Mouse (Mus musculus): ENCODE data around the gene Gpr183.

The Gpr183 gene

DNA sequence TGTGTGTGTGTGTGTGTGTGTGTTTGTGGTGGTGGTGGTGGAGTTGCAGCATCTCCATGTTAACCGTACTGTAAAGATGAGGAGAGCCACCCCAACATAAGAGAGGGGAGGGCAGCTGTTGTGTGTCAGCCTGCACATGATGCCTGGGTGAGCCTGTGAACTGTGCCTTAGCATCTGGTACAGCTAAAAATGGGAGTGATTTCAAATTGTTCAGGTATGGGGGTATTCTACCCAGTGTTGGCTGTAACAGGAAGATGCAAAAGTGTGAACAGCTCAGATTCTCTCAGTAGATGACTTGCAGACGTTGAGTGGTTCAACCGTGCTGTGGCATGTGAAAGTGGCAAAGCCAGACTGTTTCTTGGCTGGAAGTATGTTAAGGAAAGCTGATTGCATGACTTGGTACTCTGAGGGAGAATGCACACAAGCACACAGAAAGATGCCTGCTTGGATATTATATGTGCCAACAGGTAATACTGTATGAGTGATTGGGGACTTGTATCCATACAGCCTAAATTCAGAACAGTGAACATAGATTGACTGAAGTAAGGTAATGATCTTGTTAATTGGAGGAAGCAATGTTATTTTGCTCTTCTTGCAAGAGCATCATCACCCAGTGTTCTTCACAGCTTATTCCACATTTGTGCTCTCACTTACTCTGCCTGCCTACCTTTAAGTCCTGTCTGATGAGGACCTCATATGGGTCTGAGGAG is 6.8 kb downstream of the Gpr183 start:
- no peak for DNase-seq (ENCODE audit: extremely low spot score, low read depth, low spot score)

DNA sequence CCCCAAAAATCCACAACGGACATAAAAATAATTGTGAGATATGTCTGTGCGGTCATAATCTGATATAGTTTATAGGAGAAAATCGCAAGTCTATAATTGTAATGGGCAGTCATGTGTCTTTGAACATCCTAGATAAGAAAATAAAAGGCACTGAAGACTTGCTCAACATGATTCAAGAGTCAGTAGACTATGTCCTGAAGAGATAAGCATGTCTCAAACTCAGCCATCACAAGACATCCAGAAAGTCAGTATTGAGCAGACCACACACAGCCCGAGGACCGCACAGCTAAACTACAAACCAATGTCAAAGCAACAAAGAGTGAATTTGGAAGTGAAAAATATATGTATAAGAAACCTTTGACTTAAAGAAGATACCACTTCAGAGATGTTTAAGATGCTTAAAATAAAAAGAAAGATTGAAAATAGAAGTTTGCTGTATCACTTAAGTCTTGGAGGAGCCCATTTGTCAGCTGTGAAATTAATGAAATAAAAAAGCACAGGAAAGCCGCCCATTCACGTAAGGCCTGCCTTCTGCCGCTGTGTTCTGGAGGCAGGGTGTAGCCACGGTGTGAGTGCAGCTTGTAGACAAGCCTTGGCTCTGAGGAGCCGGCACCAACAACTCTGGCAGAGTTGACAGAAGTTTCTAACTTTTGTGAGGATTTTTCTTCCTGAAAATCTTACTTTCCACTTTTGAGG is 7.7 kb downstream of the Gpr183 start:
- no peak for DNase-seq (ENCODE audit: extremely low spot score, low read depth, low spot score)

DNA sequence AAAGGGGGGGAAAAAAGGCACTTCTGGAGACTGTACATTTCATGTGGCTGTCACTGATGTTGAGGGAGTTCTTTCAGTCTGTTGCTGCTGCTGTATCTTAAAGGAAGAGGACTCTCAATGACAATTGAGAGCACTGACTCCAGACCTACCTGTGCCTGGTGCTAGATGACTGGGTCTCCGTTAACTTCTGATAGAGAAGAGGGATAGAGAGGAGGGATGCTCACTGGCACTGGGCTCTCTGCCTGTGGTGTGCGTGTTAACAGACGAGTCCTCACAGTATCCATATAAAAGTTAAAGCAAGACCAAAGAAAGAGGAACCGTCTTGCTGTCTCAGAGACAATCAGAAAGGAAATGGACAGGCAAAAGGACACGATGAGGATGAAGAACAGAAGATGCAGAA is 8.7 kb downstream of the Gpr183 start:
- no peak for DNase-seq (ENCODE audit: extremely low spot score, low read depth, low spot score)

DNA sequence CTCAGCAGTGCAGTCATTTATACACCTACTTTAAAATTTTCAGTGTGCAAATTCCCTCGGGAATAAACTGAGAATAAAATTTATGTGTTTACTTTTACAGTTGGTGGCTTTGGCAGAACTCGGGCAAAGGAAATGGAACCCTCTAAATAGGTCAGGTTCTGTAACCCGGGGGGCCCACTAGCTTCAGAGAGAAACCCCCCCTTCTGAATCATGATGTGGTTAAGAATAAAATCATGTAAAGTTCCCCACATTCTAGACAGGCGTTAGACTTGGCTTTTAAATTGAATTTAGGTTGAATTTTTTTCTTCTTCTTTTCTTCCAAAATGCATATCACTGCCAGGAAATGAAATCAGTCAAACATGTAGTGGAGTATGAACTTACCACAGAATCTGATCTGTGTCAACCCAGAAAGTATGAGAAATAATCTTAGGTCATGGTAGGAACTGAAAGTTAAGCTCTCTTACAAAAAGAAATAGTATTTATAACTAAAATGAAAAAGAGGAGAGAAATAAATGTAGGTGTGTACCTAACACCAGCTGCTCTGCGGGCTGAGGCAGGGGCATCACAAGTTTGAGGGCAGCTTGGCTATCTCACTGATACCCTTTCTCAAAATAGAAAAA is 9.7 kb downstream of the Gpr183 start:
- no peak for DNase-seq (ENCODE audit: extremely low spot score, low read depth, low spot score)

DNA sequence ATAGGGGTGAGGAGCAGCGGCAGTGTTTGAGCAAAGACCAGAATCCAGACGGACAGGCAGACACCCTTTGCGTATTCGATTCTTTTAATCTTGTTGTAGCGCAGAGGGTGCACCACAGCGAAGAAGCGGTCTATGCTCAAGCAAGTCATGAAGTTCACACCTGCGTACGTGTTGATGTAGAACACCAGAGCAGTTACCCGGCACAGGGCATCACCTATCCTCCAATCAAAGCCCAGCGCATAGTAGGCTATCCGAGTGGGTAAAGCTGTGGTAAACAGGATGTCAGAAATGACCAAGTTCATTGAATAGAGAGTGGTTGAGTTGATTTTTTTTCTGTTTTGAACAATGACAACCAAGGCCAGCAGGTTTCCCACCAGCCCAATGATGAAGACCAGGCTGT is 10.4 kb downstream of the Gpr183 start:
- DNase-seq (ENCODE audit: extremely low spot score, low read depth, low spot score), result no peak

DNA sequence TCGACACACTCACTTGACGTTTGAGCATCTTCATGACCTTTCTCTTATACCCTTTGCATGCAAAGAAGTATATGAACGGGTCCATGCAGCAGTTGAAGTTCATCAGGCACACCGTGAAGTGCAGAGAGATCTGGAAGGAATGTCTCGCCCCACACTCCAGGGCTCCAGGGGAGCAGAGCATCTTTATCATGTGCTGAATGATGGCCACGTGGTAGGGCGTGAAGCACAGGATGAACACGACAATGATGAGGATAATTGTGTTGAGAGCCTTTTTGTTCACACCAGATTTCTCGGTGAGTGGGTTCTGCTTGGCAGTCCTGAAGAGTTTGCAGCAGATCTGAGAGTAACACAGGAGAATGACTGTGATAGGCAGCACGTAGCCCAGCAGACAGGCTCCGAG is 10.9 kb downstream of the Gpr183 start:
- no peak for DNase-seq (ENCODE audit: extremely low spot score, low read depth, low spot score)

DNA sequence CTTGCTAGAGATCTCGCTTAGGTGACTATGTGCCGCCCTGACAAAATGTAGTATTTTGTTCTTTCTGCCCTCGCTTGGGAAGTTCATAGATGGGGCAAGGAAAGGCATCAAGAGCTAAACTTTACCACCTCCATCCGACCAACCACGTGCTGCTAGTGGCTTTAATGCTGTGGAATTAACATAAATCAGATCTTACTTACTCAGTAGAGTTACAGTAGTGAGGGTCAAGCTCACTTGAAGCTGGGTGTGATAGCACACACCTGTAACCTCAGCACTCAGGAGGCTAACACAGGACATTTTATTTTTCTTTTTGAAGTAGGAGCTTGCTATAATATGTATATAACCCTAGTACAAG is 13.0 kb downstream of the Gpr183 start:
- DNase-seq (ENCODE audit: extremely low spot score, low read depth, low spot score), result no peak

DNA sequence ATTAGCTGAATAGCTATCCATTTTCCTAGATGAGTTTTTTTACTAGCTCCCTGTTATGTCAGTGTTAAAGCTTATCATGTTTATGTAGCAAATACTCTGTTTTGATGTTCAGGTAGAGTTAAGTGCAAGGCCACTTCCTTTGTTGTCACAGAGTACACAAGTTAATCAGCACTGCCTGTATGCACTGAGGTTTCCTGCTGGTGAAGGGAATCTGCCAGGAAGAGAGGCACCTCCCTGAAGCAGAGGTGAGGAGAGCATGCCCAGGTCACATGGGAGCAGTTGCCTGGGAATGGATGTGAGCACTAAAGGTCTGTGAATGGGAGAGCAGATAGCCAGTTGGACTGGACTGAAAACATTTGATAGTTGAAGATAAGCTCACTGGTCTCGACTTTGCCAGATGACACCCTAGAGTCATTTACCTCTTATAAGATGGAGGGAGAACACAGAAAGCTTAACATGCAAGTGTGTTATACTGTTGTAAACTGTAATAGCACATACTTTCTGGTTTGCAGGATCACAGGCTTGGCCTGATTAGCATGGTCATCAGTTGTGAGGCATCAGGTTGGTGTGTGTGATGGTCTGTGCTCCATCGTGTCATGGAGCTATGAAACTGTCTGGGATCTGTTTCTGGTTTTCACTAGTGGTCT is 13.5 kb downstream of the Gpr183 start:
- DNase-seq (ENCODE audit: extremely low spot score, low read depth, low spot score), result no peak

DNA sequence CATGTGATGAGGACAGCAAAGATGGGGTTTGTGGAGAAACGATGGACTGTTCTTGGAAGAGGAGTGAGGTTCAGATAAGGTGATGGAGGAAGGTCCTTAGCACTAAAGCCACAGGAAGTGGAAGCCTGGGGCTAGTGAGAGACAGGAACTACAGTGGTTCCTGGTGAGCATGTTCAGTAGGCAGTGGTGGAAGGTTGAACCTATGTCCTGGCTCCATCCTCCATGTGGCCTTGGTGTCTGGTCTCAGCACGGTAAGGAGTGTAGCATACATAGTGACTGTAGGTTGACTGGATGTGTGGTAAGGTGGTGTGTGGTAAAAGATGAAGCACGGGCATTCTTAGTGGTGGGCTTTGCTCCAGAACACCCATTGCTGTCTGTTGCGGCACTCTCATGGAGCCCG is 15.1 kb downstream of the Gpr183 start:
- no peak for DNase-seq (ENCODE audit: extremely low spot score, low read depth, low spot score)

DNA sequence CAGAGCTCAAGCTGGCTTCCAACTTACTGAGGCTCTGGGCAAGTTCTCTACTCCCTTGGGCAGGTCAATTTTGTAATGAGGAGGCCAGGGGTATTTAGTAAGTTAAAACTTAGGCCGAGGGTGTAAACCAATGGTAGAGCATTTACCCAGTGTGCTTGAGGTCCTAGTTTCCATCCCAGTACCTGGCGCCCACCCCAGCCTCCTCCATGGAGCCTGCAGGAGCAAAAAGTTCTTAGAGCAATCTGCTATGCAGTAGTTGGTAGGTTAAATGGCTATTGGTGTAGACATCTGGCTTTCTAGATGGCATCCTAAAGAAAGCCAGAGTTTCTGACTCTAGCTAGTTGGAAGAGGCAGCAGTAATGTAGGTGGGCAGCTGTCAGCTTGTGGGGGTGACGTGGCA is 15.6 kb downstream of the Gpr183 start:
- no peak for DNase-seq (ENCODE audit: extremely low spot score, low read depth, low spot score)

DNA sequence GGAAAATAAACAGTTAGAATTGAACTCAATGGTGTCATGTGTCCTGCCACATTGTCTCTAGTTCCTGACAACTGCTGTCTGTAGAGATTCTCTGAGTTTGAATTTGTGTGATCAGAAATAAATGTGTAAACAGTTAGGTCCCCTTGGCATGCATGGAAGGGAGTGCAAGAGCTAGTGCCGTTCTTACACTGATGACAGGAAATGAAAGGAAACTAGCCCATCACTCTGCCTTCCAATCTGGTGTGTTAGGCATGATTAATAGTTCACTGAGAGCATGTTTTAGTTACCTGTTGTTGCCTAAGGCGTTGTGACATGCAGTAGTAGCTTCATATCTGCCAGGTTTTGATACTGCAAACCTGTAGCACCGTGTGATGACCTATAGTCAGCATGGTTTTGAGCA is 17.0 kb downstream of the Gpr183 start:
- no peak for DNase-seq (ENCODE audit: extremely low spot score, low read depth, low spot score)

DNA sequence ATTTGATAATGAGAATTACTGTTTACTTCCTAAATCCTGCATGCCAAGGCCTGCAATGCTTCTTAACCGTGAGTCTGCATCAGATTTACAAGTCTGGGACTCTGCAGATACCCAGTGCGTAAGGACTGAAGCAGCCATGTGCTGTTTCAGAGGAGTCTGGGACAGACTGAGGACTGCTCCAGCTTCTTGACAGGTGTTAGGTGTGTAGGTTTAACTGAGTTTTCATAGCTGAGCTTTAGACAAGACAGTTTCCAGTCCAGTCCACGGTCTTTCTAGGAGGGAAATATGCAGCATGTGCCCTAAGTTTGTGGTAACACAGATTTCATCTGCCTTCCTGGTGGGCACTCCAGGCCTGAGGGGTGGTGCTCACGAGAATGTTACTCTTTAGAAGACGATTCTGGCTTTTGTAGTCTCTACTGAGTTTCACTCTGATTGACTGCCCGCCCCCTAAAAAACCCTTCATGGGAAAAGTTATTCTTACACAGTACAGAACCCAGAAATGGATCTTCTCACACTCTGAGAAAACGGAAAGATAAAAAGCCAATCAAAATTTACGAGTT is 17.7 kb downstream of the Gpr183 start:
- no peak for DNase-seq (ENCODE audit: extremely low spot score, low read depth, low spot score)

DNA sequence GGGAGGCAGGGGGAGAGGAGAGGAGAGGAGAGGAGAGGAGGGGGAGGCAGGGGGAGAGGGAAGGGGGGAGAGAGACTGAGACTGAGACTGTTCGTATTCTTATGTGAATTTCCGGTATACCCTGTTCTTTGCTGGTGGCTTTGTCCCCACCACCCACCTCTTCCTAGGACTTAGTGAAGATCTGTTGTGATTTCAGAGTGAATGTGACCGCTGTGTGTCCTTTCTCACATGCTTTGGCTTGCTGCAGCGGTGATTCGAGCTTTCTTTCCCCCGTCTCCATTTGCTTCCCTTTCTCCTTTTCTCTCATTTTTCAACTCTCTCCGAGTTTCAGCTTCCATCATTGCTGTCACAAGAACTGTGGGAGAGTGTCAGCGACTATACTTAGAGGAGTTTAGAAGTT is 18.3 kb downstream of the Gpr183 start:
- no peak for DNase-seq (ENCODE audit: extremely low spot score, low read depth, low spot score)

DNA sequence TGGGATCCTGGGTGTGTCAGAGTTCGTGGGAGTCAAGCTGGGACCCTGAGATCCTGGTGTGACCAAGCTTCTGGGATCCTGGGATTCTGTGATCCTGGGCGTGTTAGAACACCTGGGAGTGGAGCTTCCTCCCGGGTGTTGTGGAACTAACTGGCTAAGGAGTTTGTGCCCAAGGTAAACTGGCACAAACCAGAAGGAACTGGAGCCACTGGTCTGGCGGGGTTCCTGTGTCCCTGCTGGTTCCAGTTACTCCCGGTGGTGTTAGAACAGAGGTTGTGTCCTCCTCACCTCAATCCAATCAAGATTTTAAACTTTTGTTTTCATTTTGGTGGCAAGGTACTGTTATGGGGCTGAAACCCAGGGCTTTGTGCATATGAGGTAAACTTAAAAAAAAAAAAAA is 18.9 kb downstream of the Gpr183 start:
- DNase-seq (ENCODE audit: extremely low spot score, low read depth, low spot score), result no peak

DNA sequence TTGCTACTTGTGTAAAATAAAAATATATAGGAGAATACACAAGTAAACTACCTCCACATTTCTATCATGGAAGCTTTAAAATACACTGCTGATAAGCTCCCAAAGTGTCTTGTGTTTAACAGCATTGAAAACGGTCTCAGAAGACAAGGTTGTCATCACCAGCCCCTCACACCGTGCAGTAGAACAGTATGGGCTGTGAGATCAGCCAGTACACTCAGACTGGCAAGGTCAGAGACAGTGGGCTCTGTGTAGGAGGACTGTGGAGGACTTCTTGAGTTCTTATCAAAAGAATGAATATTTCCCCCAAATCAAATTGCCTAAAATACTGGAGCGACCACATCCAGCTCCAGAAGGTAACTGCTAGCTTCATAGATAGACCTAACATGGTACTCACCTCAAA is 25.4 kb downstream of the Gpr183 start:
- no peak for DNase-seq (ENCODE audit: extremely low spot score, low read depth, low spot score)

DNA sequence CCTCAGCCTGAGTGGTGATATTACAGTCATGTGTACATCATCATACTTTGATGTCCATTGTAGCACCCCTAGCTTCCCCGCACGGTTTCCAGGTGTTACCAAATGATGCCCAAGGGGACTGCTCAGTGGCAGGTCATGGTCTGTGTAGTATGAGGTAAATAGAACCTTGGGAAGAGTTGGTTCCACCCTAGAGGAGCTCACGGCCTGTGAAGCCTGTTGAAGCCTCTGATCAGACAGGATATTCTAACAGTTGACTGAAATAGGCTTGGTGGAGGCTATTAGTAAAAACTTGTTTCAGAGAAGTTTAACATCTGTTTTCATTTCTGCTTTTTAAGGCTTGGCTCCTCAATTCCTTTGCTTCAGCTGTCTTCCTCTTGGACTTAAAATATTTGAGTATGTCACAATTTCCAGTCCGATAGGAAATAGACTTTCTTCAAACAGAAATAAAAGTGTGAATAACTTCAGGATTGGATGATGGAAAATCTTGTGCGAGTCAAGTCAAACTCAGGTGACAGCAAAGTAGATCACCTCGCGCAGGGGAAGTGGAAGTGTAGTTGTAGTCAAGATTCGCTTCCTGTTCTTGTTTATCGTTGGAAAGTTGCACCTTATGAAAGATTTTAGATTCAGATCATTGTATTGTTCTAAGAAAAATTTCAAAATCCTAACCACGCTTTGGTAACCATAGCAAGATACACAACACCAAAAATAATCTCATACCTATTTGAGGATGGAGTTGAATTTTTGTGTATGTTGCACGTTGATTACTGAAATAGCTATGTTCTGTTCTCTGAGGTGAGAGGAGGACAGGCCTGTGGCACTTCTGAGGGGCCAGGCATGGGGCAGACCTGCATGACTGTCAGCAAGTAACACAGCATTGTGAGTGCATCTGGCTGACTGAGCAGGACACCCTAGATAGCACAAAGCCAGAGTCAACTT is 26.5 kb downstream of the Gpr183 start:
- DNase-seq (ENCODE audit: extremely low spot score, low read depth, low spot score), result no peak

DNA sequence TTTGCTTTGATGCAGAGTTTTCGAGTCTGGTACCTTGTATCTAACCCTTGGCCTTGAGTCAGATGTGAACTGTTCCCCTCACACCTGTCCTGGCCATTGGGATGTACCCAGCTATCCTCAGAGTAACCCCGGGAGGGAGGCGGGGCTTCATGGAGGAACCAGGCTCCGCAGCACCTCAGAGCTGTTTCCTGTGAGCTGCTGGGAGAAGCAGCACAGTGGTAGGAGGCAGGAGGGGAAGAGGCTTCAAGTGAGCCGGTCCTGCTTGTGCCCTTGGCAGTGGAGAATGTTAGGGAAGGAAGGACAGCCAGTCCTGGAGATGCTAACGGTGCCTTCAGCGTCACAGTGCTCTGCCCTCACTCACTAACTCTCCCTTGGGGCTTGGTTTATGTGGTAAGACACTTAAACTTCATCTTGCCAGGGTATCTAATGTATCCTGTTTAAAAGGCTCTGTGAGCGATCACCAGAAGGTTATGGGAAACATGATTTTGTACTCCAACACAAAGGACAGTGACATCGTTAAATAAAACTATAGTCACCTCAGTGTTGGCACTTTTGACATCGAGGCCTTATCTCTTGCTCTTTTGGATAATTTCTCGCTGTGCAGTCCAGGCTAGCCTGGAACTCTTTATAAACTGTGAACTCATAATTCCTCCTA is 27.3 kb downstream of the Gpr183 start:
- DNase-seq (ENCODE audit: extremely low spot score, low read depth, low spot score), result no peak

DNA sequence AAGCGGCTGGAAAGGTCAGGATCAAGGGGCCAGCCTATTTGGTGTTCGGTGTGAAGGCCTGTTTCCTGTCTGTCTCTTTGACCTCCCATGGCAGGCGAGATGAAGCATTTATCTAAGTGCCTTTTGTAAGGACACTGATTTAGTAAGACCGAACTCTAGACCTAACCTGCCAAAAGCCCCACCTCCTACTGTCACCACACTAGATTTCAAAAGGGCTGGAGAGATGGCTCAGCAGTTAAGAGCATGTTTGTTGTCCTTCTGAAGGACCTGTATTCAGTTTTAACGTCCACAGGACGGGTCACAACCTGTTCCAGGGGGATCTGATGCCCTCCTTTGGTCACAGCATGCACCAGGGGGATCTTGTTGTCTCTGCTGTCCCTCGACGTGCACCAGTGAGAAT is 28.1 kb downstream of the Gpr183 start:
- DNase-seq (ENCODE audit: extremely low spot score, low read depth, low spot score), result no peak

DNA sequence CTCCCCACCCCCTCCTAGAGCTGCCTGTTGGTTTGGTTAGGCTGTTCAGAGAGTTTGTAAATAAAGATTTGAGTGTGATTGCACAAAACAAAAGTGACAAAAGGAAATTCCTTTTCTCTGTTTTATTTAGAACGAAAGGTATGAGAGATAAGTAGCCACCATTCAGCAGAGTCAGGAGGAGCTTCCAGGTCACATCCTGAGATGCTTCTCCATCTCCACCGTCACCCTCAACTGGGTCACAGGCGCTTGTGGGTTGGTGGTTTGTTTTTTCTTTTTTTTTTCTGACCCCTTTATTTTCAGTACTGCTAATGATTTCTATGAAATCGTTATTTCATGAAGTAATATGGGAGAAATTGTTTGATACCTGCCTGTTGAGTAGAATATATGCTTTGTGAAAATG is 28.6 kb downstream of the Gpr183 start:
- DNase-seq (ENCODE audit: extremely low spot score, low read depth, low spot score), result no peak

DNA sequence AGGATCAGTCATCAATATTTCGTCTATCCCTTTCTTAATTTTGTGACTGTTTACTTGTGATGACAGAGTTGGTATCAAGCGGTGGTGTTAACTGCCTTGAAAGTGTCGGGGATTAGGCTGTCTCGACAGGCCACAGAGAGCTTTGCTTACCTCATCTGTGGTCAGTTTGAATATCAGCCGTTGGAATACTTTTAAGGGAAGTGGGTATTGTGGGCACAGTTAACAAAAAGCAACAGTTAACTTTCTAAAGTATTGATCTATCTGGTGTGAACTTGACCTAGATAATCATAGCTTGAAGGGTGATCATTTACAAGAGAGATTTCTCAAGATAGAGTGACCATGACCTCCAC is 30.4 kb downstream of the Gpr183 start:
- DNase-seq (ENCODE audit: extremely low spot score, low read depth, low spot score), result no peak
